Mouse (Mus musculus) monocyte, adult 5-6 weeks (primary cell): ENCODE results near the gene Ston1. TPM values are rescaled to one million over a fixed set of nuclear protein-coding genes. Genes with fewer than 3 reads are reported as not detected.

ENCODE experiments used
- ATAC-seq: fragments of 153-309, 156-312 bp; replicated peaks from 2 replicates; pipeline ENCODE4 v1.8.0; 2017; ENCODE audit warnings: mild to moderate bottlenecking; ENCODE audit not compliant: low TSS enrichment, insufficient number of reproducible peaks, severe bottlenecking, poor library complexity, low FRiP score
- total RNA-seq: library from RNA; stranded (forward); fragments of 200-1000, 200-491, 200-594 nt; gene quantifications from 3 replicates; pipeline ENCODE4 v1.2.3, GENCODE M21; 2017

Ston1 gene
- total RNA-seq, 1 experiment from 2014 or later = not detected

DNA sequence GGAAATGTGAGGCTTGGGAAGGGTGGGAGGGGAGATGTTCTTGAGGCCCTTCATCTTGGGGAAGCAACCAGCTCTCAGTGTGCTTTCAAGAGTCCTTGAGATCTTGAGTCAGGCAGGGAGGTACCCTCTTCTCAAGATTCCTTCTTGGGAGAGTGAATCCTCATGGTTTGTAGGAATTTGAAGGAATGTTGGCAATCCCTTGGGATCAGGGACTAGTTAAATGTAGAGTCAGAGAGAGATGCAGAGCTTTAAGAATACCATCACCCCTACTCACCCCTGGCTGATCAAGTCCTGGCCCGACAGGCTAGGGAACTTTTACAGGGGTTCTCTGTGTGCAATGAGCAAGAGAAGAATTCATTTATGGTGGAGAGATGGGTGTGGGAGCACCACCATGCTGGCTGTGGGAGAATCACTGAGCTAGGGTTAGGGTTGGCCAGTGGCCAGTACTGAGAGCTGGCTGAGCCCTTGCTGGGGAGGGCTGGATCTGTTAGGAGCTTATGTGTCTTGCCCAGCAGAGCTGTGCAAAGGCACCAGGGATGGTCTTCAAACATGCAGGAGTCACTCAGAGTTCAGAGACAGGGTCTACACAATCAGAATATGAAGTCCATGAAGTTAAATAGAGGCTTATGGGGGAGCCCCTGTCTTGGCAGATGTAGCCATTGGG lies 18.1 kb downstream of the Ston1 start:
- no peak for ATAC-seq

DNA sequence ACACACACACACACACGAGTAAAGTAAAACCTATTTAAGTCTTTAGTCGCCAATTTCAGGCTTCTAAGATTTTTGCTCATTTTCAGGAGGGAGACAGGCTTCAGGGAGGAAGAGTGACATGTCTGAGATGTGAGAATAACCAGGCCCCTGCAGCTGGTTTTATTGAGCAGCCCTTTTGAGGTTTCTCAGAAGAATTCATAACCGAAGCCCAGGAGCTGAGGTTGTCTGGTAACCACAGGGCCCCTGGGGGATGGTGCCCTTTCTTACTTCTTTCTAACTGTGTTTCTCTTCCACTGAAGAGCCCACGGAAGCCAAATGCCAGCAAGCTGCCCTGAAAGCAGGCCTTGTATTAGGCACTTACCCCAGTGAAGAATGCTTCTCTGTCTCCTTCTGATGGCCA lies 23.5 kb downstream of the Ston1 start:
- no peak for ATAC-seq

DNA sequence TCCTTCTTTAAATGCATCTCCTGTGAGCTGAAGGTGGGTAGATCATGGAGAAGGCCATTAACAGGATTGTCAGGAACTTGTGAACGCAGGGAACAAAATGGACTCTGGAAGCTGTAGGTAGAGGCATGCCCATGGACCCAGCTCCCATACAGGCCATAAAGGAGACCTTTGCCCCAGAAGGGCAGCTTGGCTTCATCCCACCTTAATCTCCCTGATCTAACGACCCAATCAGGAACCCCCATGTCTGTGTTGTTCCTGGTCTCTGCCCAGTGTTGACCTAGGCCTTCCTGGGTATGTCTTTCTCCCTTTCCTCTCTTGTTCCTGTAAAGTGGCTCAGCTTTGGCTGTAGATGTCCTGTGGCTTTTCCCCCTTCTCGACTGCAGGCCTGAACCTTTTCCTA lies 23.9 kb downstream of the Ston1 start:
- ATAC-seq = no peak

DNA sequence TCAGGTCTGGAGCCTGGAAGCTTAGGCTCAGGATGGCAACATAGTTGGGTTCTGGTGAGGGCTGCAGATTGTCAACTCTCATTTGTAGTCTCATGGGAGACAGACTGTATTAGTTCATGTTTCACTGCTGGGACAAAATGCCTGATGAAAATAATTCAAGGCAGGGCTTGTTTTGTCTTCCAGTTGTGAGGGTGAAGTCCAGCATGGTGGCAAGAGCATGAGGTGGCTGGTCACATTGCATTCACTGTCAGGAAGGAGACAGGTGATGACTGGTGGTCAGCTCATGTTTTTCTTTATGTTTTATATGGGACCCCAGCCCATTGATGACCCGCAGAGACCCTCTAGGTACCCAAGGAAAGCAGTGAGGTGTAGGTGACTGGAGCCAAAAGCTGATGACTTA lies 25.2 kb downstream of the Ston1 start:
- no peak for ATAC-seq

DNA sequence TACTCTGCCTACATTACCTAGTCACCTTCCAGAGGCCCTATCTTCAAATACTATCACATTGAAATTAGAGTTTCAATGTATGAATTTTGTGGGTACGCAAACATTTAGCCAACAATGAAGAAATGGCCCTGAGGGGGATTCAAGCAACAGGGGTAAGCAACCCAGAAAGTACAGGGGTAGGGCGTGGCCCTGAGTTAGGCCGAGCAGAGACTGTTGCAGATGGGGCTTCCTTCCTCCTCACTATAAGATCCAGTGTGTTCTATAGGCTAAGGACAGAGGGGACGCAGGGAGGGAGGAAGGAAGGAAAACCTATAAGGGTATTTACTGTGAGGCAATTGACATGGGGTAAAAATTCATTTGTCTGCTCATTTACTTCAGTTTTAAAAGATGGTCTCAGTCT lies 26.9 kb downstream of the Ston1 start:
- ATAC-seq = no peak

DNA sequence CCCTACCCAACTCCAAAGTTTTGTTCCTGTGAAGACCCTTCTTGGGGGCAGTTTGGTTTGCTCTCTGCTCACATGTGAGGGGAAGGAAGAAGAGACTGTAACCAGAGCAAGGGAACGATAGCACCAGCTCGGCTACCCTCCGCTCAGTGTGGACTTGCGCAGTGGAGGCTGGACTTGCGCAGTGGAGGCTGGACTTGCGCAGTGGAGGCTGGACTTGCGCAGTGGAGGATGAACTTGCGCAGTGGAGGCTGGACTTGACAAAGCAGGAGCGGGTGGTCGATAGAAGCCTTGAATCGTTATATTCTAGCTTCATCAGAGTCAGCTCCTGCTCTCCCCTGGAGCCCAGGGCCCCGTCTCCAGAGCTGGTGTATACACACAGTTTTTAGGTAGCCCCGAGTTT lies 27.9 kb downstream of the Ston1 start:
- ATAC-seq = no peak

DNA sequence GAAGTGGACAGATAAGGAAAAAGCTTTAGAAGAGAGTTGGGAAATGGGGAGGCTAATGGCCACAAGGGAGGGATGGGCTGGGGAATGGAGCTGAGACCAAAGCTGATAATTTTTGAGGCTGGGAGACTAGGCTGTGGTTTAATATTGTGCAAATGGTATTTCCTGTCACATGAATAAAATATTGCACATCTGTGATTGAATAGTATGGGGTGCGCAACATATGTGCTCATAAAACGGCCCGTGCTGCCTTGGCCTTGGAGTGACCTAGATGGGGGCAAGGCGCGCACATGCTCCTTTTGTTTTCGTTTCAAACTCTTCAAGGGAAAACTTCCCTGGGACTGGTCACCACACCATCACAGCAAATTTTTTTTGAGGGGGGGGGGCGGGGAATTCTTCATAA lies 28.4 kb downstream of the Ston1 start:
- no peak for ATAC-seq

DNA sequence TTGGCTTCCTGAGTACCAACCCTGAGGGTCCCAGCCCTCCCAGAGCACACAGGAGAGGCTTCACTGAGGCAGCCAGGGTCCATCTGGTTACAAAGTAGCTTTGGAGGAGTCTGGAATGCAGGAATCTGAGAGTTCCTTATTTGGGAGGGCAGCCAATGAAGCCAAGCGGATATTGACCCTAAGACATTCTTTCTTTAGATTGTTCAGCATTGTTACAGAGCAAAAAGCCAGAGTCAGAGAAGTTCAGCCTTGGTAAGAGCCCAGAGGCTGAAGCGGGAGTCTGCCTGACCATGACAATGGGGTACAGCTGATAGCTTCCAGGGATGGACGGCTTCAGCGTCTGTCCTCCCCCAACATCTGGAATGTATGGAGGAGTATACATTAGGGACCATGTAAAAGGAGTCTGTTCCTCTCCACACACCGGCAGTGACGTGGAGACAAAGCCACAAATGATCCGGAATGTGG lies 28.9 kb downstream of the Ston1 start:
- no peak for ATAC-seq

DNA sequence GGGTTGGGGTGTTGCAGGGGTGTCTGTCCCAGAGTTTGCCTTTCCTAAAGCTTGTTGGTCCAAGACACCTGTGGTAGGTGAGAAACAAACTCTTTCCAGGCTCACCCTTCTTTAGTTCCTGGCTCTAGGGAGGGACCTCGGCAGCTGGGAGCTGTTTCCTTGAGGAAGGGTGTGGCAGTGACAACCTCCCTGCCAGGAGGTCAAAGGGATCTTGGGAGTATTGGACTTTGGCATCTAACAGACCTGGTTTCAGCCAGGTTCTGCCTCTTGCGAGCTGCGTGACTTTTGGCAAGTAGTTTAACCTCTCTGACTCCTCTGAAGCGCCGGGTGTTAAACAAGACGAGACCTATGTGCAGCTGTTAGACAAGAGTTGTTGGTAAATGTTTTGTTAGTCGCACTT lies 29.7 kb downstream of the Ston1 start:
- no peak for ATAC-seq

DNA sequence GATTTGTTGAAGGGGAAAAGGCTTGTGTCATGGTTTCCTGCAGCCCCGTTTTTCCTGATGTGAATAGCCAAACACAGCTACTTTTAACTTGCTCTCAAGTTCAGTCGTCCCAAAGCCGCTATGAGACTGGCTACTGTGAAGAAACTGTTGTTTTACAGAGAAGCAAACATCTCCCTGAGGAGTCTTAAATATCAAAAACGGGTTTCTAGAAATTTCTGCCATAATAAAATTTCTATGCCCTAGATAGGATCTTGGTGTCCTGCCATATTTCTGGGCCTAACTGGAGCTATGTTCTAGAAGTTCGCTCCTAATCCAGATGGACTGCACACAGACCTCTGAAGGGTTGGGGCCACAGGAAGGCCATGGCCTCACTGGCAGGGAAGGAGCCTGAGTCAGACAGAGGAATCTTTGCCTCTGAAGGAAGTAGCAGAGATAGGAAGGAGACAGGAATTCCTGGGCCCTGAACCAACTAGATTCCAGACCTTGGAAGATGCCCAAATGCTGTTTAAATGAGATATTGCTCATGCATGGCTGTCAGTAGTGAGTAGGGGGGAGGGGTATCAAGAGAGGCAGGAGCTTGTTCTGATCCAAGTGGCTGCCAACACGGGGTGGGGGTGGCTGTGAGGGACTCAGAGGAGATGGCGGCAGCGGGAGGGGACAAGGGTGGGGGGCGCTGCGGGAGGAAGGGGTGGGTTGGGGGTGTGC lies 31.3 kb downstream of the Ston1 start:
- no peak for ATAC-seq

DNA sequence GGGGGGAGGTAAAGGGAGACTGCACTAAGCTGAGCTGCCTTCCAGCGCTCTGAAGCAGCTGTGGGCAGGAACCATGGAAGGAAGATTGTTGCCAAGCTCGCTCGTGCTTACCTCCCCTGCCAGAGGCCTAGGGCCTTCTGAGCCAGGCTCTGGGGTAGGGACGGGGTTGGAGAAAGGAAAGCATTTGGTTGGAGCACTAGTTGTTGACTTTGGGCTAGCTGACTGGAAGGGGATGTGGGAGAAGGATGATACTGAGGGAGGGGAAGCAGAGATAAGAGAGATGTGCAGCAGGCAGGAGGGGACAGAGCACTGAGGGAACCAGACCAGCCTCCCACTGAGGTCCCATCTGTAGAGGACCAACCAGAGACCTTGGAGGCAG lies 31.9 kb downstream of the Ston1 start:
- no peak for ATAC-seq

DNA sequence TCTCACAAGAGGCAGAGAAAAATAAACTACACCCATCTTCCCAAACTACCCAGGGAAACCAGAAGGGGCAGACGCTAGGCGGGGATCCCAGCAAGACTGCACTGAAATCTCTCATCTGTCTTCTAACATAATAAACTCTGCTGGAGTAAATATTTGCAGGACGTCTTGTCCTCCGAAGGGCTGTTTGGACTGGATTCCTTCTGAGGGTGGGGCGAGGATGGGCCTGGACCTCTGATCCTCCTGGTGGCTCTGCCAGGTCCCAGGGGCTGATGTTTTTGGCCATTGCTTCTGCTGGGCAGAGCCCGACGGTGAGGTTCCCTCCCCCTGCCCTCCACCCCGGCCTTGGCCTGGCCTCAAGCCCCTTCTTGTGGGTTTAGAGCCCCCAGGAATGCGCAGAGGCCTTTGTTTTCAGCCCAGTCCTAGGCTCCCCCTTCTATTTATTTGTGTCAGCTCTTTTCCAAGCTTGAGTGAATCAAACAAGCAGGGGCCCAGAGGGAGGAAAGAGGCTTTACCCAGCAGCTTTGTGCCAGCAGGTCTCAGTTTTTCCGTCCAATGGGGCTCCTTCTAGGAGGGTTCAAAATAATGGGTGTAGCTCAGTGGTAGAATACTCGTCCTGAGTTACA lies 32.6 kb downstream of the Ston1 start:
- ATAC-seq = no peak

DNA sequence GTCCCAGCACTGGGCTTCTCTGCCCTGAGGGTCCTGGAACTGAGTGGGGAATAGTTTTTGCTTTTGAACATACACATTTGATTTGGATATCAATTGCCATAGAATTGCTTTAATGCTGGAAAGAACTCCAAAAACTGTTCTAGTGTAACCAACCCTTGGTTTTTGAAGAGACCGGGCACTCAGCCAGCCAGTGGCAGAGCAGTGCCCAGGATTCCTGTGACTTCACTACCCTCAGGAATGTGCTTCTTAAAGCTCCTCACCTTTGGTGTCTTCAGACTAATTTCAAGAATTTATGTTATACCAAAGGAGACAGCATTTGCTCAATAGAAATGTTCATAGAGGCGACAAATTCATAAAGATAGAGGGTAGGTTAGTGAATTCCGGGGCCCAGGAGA lies 33.1 kb downstream of the Ston1 start:
- no peak for ATAC-seq

DNA sequence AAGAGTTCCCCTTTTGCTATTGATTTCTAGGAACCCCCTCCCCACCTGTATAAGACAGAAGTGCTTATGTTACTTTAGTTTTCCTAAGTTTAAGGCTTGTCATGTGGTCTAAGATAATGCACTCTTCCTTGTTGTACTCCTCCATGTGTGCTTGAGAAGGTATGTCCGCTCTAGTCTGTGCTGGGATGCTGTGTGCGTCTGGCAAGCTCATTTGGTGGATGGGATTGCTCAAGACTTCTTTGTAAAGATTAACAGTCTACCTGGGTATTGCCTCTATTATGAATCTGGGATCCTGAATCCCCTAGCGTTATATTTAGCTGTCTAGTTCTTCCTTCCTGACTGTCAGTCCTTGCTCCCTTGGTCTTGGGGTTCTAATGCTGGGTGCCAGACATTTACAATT lies 35.1 kb downstream of the Ston1 start:
- no peak for ATAC-seq

DNA sequence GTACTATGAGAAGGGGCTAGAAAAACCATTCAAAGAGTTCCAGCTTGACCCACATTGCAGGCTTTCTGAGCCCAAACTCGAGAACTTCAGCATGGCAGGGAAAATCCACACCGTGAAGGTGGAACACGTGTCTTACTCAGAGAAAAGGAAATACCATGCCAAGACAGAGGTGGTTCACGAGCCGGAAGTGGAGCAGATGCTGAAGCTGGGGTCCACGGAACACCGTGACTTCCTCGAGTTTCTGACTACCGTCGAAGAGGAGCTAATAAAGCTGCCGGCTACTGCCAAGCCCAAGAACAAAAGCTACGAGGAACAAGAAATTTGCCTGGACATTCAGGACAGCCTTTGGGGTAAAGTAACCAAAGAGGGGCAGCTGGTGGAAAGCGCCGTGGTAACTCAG lies 38.6 kb downstream of the Ston1 start:
- ATAC-seq = no peak

DNA sequence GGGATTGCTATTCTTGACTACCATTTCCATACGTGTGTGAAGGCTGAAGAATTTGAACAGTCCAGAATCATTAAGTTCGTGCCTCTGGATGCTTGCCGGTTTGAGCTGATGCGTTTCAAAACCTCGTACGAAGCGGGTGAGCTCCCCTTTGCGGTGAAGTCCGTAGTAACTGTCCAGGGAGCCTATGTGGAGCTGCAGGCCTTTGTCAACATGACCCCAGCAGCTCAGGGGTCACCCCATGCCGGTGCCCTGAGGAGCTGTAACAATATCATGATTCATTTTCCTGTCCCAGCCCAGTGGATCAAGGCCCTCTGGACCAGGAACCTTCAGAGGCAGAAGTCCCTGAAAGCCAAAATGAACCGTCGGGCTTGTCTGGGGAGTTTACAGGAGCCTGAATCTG lies 39.1 kb downstream of the Ston1 start:
- ATAC-seq = no peak

DNA sequence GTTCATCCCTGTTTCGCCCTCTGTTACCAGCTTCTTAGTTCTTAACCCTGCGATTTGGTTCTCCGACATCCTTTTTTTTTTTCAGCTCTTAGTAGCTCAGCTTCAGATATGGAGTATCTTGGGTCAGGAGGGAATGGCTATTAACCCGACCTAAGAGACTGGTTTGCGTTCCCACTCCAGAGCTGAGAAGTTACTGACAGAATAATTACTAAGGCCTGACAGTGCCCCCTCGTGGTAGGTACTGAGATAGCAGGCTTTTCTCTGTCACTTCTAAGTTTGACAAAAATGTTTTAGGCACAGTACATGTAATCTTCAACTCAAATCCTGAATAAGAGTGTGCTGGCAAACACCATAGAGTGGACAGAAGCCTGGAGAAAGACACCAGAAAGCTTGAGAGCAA lies 43.5 kb downstream of the Ston1 start:
- 0 out of 2 replicates have a peak, but pooled peaks have one; percentile 66 for ATAC-seq

DNA sequence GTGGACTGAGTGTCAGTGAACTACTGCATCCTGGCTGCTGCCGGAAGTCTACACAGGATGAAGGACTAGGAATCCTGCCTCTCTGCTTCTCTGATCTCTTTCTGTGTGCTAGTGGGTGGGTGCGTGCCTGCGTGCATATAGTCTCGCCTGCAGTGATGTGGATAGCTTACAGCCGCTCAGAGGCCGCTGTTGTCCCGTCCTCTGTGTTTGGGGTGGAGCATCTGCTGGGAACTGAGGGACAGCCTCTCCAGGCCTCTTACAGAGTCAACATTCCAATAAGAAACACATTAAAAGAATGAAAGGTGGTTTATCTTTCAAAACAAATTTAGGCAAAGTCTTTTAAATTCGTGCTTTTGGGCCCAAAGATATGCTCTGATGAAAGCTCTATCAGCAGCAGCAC lies 44.4 kb downstream of the Ston1 start:
- ATAC-seq = no peak

DNA sequence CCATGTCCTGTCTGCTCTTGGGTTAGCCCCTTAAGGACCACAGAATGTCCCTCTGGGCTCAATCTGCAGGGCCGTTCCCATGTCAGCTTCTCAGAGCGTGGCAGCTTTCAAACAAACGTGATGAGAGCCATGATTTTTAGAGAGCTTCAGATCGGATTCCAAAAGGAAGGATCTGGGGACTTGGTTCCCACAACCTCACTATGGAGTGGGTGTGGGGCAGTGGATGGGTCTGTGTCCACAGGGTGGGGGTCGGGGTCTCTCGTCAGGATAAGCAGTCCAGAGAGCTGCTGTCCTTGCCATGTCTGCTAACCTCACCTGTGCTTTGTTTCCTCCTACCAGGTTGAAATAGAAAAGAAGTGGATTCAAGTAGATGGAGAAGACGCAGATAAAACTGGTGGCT lies 47.4 kb downstream of the Ston1 start:
- no peak for ATAC-seq

DNA sequence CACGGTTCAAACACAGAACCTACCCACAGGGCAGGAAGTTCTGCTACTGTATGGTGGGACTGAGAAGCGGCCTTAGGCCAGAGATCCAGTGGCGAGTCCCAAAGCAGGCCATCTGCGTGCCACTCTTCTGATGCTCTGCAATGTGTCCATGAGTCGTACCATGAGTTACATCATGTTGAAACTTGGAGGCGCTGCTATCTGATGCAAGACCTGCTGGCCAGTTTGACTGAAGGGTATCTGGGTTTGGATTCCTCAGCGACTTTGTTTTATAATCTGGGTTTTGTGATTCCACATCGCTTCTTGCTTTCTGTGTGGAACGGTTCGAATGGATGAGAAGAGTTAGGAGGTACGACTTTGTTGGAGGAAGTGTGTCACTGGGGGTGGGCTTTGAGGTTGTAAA lies 47.8 kb downstream of the Ston1 start:
- no peak for ATAC-seq
